Mouse (Mus musculus) cortical plate, adult 2 months (tissue): ENCODE results near the gene Cilp2. TPM values are rescaled to one million over a fixed set of nuclear protein-coding genes. Genes with fewer than 3 reads are reported as not detected.

Experiments used
- H3K27ac ChIP-seq: fragments of 200-500 bp; 2 replicates; pipeline ENCODE4 v1.5.1; 2012; ENCODE audit warnings: low read length, control low read depth, inconsistent platforms; ENCODE audit not compliant: insufficient read depth
- H3K4me1 ChIP-seq: fragments of 200-500 bp; 2 replicates; pipeline ENCODE4 v1.6.1; 2011; ENCODE audit warnings: low read length; ENCODE audit not compliant: control insufficient read depth, insufficient read depth
- H3K4me3 ChIP-seq: fragments of 200-500 bp; 2 replicates; pipeline ENCODE4 v1.5.1; 2011; ENCODE audit warnings: mild to moderate bottlenecking, low read length, control low read depth; ENCODE audit not compliant: insufficient read depth
- CTCF ChIP-seq: fragments of 200-500 bp; IDR thresholded peaks from 2 replicates; pipeline ENCODE4 v1.5.1; 2011; ENCODE audit warnings: mild to moderate bottlenecking, control low read depth, low read length; ENCODE audit not compliant: insufficient read depth; ENCODE audit errors: extremely low read depth
- POLR2A ChIP-seq: fragments of 200-500 bp; IDR thresholded peaks from 2 replicates; pipeline ENCODE4 v1.6.1; 2011; ENCODE audit warnings: mild to moderate bottlenecking, low read length, control low read depth; ENCODE audit not compliant: insufficient read depth; ENCODE audit errors: extremely low read depth
- polyA plus RNA-seq: library from polyadenylated mRNA; depleted of rRNA; stranded (reverse); fragments of >200 nt; gene quantifications from 2 replicates; pipeline ENCODE4 v1.2.3, GENCODE M21; 2012

Cilp2 gene
- polyA plus RNA-seq, 1 experiment = 1.4 TPM

DNA sequence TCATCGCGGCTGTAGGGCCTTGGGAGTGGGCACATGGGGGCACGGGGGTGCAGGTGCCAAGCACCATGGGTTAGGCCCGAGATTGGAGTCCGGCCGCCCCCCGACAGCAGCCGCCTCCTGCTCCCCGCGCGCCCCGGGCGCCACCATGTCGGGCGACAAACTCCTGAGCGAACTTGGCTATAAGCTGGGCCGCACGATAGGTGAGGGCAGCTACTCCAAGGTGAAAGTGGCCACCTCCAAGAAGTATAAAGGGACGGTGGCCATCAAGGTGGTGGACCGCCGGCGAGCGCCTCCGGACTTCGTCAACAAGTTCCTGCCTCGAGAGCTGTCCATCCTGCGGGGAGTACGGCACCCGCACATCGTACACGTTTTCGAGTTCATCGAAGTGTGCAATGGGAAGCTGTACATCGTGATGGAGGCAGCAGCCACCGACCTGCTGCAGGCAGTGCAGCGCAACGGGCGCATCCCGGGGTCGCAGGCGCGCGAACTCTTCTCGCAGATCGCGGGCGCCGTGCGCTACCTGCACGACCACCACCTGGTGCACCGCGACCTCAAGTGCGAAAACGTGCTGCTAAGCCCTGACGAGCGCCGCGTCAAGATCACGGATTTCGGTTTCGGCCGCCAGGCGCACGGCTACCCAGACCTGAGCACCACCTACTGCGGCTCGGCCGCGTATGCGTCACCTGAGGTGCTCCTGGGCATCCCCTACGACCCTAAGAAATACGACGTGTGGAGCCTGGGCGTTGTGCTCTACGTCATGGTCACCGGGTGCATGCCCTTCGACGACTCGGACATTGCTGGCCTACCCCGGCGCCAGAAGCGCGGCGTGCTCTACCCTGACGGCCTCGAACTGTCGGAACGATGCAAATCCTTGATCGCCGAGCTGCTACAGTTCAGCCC is 14.9 kb upstream of the Cilp2 start, which contains the start of the genes Tssk6, Ndufa13 and Yjefn3:
Gene Tssk6 (plus strand): TSS at position 22 of the 900 bp plus-strand sequence.
Gene Ndufa13 (minus strand): TSS at position 396 of the 900 bp plus-strand sequence.
Gene Yjefn3 (minus strand): TSS at position 550 of the 900 bp plus-strand sequence.
- TF ChIP-seq CTCF (no peak), POLR2A (no peak)
- peak within 1 kb of the TSS; percentile 73 for H3K4me3 ChIP-seq
- peaks cover 10% of the 10 kb centered on the region for H3K4me1 ChIP-seq
- H3K27ac ChIP-seq = peak within 1 kb of the TSS; percentile 70

DNA sequence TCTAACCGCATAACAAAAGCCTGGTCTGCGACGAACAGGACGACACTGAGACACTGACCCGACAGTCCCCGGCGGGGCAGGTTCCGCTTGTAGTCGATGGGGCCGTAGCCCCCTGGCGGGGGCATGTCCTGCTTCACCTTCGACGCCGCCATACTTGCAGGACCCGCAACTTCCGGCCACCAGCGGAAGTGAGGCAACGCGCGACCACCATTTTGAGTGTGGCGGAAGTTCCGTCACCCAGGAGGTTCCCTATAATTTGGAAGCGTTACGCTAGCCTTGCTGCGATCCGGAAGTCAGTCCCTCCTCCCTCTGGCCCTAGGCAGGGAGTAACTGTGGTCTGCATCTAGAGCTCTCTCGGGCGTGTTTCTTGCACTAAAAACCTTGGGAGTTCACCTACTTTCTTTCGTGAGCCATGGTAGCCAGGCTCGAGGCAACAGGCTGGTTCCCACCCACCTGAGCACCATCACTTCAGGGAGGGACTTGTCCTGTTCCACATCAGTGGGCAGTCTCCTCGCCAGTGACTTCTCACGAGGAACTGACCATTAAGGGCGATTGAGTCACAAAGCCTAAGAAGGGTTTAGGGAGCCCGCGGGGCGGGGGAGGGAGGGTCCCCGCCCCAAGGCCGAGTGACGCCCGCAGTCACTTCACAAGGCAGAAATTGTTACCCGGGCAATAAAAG is 14.1 kb upstream of the Cilp2 start:
- Histone ChIP-seq H3K4me1 (peaks cover 10% of the 10 kb centered on the region), H3K4me3 (peak overlapping the region; percentile 73), H3K27ac (peak overlapping the region; percentile 66)
- peak; percentile 33; the same call in 1 of the 2 replicates for TF ChIP-seq CTCF
- TF ChIP-seq POLR2A = peak; percentile 81

DNA sequence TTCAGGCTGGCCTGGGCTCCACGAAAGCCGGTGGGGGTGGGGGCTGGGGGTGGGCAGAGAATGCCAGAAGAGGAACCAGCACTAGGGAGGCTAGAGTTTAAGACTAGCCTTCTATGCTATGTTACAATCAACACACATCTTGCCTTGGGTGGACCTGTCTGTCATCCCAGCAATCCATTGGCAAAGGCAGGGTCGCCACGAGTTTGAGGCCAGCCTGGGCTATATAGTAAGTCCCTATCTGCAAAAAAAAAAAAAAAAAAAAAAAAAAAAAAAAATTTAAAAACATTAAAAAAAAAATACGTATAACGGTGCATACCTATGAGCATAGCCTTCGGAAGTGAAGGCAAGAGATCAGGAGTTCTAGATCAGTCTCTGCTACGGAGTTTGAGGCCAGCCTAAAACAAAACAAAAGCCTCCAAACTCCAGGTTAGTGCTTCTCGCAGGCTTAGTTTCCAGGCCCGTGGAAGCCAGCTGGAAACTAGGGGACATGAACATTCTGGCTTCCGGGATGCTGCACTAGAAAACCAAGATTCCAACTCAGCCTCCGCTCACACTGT is 13.5 kb upstream of the Cilp2 start:
- TF ChIP-seq CTCF (no peak), POLR2A (no peak)
- Histone ChIP-seq H3K27ac (peak overlapping the region; percentile 66), H3K4me3 (peak overlapping the region; percentile 73), H3K4me1 (peaks cover 12% of the 10 kb centered on the region)

DNA sequence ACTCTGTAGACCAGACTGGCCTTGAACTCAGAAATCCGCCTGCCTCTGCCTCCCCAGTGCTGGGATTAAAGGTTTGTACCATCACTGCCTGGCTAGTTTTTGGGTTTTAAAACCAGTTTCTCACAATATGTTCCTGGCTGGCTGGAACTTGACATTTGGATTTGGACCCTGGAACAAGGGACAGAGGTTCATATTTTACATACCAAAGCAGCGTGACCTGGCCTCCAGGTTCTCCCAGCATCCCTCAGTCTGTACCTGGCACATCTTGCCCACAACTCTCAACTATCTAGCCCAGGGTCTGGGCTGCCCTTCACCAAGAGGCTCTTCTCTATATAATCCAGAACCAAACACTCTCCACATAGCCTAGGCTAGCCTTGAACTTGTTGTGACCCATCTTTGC is 12.4 kb upstream of the Cilp2 start:
- no peak for TF ChIP-seq POLR2A
- no peak for TF ChIP-seq CTCF
- Histone ChIP-seq H3K4me1 (peaks cover 12% of the 10 kb centered on the region), H3K4me3 (no peak overlapping the region; the same call in 1 of the 2 replicates), H3K27ac (no peak overlapping the region)

DNA sequence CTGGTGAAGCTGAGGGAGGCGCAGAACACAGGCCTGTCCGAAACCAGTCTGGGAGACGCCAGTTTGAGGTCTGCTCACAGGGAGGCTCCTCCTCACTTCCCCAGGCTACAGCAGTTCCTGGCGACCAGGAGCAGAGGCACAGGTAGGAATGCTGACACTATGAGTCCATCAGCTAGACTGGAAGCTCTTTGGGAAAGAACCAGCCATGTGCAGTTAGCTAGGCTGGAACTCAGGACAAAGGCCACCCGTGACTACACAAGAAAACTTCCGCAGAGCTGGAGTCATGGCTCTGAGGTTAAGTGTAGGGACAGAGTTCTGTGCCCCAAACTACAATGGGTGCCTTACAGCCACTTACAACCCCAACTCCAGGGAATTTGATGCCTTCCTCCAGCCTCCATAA is 10.4 kb upstream of the Cilp2 start:
- TF ChIP-seq POLR2A (no peak), CTCF (no peak)
- Histone ChIP-seq H3K4me3 (no peak overlapping the region), H3K27ac (no peak overlapping the region), H3K4me1 (peaks cover 12% of the 10 kb centered on the region)

DNA sequence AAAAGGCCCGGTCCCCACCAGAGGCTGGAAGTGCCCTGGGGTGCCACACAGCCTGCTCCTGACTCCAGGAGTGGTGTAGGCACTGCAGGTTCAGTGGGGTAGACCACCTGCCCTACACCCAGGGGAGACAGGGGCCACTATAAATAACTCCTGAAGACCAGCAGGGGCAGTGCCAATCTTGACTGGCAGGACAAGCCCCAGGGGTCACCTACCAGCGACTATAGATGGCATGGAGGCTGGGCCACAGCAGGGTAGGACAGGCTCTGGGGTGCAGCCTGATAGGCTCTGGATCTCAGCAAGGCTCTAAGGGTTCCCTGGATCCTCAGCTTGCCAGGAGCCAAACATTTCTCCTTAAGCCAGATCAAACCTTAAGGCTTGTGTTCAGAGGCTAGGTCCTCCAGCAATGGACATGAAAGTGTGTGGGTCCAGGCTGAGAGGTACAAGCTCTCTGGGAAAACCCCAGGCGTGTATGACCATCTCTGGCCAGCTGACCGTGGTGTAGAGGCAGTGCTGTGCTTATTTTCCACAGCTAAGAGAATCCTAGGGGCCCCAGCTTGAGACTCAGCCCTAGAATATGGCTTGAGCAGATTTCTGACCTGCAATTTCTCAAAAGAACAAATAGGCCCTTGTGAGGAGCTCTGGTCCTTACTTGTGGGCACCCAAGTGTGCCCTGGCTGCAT is 8.4 kb upstream of the Cilp2 start:
- Histone ChIP-seq H3K4me1 (peaks cover 9% of the 10 kb centered on the region), H3K27ac (no peak overlapping the region), H3K4me3 (no peak overlapping the region)
- no peak for TF ChIP-seq POLR2A
- TF ChIP-seq CTCF = no peak

DNA sequence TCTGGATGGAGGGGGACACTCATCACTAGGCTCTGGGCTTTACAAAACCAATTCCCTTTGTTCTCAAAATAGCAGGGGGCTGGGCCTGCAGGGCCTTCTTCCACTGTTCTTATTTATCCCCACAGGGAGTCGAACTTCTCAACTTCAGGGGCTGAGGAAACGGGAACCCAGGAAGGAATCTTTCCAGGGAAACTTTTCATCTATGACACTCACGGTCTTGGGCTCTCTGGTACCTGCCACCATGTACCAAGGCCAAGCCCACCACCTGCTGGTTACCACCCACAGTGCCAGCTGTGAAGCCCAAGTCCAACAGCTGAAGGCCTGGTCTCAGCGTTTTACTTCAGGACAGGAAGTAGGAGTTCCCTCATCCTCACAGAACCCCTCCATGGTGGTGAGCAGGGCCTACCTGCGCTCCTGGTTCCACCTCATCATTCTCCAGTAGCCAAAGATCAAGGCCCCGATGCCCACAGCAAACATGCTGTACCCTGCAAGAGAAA is 7.4 kb upstream of the Cilp2 start:
- Histone ChIP-seq H3K4me1 (peaks cover 4% of the 10 kb centered on the region), H3K4me3 (no peak overlapping the region), H3K27ac (no peak overlapping the region)
- TF ChIP-seq CTCF = no peak
- no peak for TF ChIP-seq POLR2A

DNA sequence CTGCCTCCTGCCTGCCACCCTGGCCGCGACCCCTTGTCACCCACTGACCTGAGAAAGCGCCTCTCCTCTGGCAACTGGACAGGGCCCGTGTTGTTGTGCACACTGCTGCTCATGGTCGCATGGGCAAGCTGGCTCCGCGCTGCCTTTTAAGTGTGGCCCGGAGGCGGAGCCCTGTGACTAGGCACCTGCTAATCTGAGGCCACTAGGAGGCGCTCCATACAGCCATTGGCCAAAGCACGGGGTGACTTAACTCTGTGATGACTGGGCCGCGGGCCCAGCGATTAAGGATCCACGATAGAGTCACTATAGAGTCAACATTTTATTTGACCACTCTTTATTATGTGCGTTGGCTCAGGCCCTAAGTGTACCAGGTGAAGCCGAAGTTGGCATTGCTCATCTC is 6.4 kb upstream of the Cilp2 start:
- H3K27ac ChIP-seq = no peak overlapping the region
- no peak overlapping the region for H3K4me3 ChIP-seq
- H3K4me1 ChIP-seq = peaks cover 4% of the 10 kb centered on the region
- peak; percentile 37 for TF ChIP-seq CTCF
- no peak for TF ChIP-seq POLR2A

DNA sequence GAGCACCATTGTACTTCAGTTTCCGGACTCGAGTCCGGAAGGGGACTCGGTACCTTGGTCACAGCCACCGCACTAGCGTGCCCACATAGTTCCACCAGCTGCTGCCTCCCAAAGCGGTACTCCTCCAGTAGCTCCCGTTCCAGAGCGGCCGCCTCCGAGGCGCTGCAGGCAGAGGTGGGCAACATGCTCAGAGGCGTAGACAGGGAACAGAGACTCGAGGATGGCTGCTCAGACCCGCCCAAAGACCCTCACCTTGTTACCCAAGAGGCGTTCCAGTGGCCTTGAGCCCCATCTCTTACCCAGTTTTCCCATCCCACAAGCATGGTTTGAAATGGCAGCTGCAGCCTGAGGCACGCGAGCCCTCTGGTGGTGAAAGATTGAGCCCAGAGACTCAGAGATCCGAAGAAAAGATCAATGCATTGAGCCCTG is 3.3 kb upstream of the Cilp2 start:
- no peaks in the 10 kb centered on the region; the same call in none of the 2 replicates for H3K4me1 ChIP-seq
- no peak overlapping the region for H3K4me3 ChIP-seq
- TF ChIP-seq CTCF (peak; percentile 64), POLR2A (no peak)
- no peak overlapping the region for H3K27ac ChIP-seq
